Mouse (Mus musculus) CH12.LX (cell line): ENCODE data around the gene Rhpn2. TPM values are rescaled to one million over a fixed set of nuclear protein-coding genes. Genes with fewer than 3 reads are reported as not detected.

ENCODE experiments used
- DNase-seq: peaks from one replicate; pipeline ENCODE4 v3.0.0-alpha.2; 2013; ENCODE audit errors: extremely low read depth
- H3K27ac ChIP-seq: 2 replicates; pipeline ENCODE4 v1.5.1; 2012; ENCODE audit warnings: low read depth, mild to moderate bottlenecking, control low read depth, moderate library complexity; ENCODE audit not compliant: insufficient read depth
- H3K27me3 ChIP-seq: replicated peaks from 2 replicates; pipeline ENCODE3; 2012; ENCODE audit warnings: inconsistent platforms
- H3K36me3 ChIP-seq, 2 experiments: replicated peaks in 1 of 2; 2 replicates each; pipeline versions ENCODE3 to v1.6.1; 2012; ENCODE audit warnings: inconsistent platforms in 1 of 2, low read length in 1 of 2, mild to moderate bottlenecking in 1 of 2, mixed read lengths in 1 of 2, moderate library complexity in 1 of 2; ENCODE audit not compliant: control insufficient read depth in 1 of 2, insufficient read depth in 1 of 2
- H3K4me1 ChIP-seq, 2 experiments: 2 replicates each; pipeline ENCODE4 v1.6.1; 2012; ENCODE audit warnings: inconsistent platforms in 1 of 2, moderate library complexity in 1 of 2; ENCODE audit not compliant: insufficient read depth in 2 of 2, control insufficient read depth in 1 of 2
- H3K4me2 ChIP-seq: 2 replicates; pipeline ENCODE4 v1.6.1; 2012; ENCODE audit warnings: low read depth, mild to moderate bottlenecking, control low read depth; ENCODE audit not compliant: poor library complexity, insufficient read depth, severe bottlenecking
- H3K4me3 ChIP-seq, 3 experiments: fragments of 150-350 bp in 1 of 3; sonication (generic) in 1 of 3; replicated peaks in 1 of 3; 2 replicates each; pipeline versions ENCODE3 to v1.5.1; 2011 to 2012; ENCODE audit warnings: low read depth in 2 of 3, low read length in 2 of 3, mild to moderate bottlenecking in 2 of 3, moderate library complexity in 2 of 3, control low read depth in 1 of 3, improper control_type of control experiment in 1 of 3, inconsistent platforms in 1 of 3, mixed read lengths in 1 of 3; ENCODE audit not compliant: poor library complexity in 1 of 3
- H3K79me2 ChIP-seq: replicated peaks from 2 replicates; pipeline ENCODE4 v1.6.1; 2012; ENCODE audit warnings: mild to moderate bottlenecking, moderate library complexity; ENCODE audit not compliant: control insufficient read depth, poor library complexity, insufficient read depth, severe bottlenecking; ENCODE audit errors: extremely low read depth
- H3K9ac ChIP-seq: 2 replicates; pipeline ENCODE4 v1.6.1; 2012; ENCODE audit warnings: low read depth, mild to moderate bottlenecking, control low read depth, moderate library complexity; ENCODE audit not compliant: insufficient read depth
- H3K9me3 ChIP-seq: replicated peaks from 2 replicates; pipeline ENCODE3; 2012; ENCODE audit warnings: low read length, inconsistent platforms, mixed read lengths
- BHLHE40 ChIP-seq: IDR thresholded peaks from 2 replicates; pipeline ENCODE4 v1.6.1; 2011; ENCODE audit warnings: mild to moderate bottlenecking, low read depth, low read length, improper control_type of control experiment
- CHD1 ChIP-seq: IDR thresholded peaks from 2 replicates; pipeline ENCODE4 v1.6.1; 2012; ENCODE audit warnings: low read depth, low read length, improper control_type of control experiment, inconsistent platforms
- CHD2 ChIP-seq: IDR thresholded peaks from 2 replicates; pipeline ENCODE4 v1.6.1; 2011; ENCODE audit warnings: low read length, improper control_type of control experiment
- HCFC1 ChIP-seq: IDR thresholded peaks from 2 replicates; pipeline ENCODE4 v1.6.1; 2012; ENCODE audit warnings: low read depth, mild to moderate bottlenecking, inconsistent platforms, low read length, improper control_type of control experiment
- IRF4 ChIP-seq: IDR thresholded peaks from 2 replicates; pipeline ENCODE4 v1.6.1; 2014; ENCODE audit warnings: low read depth, mild to moderate bottlenecking, inconsistent platforms, low read length, improper control_type of control experiment
- JUN ChIP-seq: IDR thresholded peaks from 2 replicates; pipeline ENCODE4 v1.6.1; 2011; ENCODE audit warnings: low read depth, mild to moderate bottlenecking, low read length, improper control_type of control experiment, moderate library complexity; ENCODE audit not compliant: insufficient read depth
- MAX ChIP-seq: IDR thresholded peaks from 2 replicates; pipeline ENCODE4 v1.6.1; 2011; ENCODE audit warnings: low read length, improper control_type of control experiment
- MAZ ChIP-seq: IDR thresholded peaks from 2 replicates; pipeline ENCODE4 v1.6.1; 2012; ENCODE audit warnings: low read depth, mild to moderate bottlenecking, inconsistent platforms, low read length, improper control_type of control experiment, moderate library complexity
- MEF2A ChIP-seq: IDR thresholded peaks from 2 replicates; pipeline ENCODE4 v1.6.1; 2014; ENCODE audit warnings: low read depth, mild to moderate bottlenecking, inconsistent platforms, low read length, improper control_type of control experiment, borderline replicate concordance
- MXI1 ChIP-seq: IDR thresholded peaks from 2 replicates; pipeline ENCODE4 v1.6.1; 2011; ENCODE audit warnings: mild to moderate bottlenecking, low read depth, low read length, improper control_type of control experiment
- MYC ChIP-seq: IDR thresholded peaks from 2 replicates; pipeline ENCODE4 v1.6.1; 2011; ENCODE audit warnings: low read depth, mild to moderate bottlenecking, improper control_type of control experiment, low read length
- NRF1 ChIP-seq: IDR thresholded peaks from 2 replicates; pipeline ENCODE4 v1.6.1; 2014; ENCODE audit warnings: low read depth, mild to moderate bottlenecking, inconsistent platforms, low read length, improper control_type of control experiment, moderate library complexity
- PAX5 ChIP-seq: IDR thresholded peaks from 2 replicates; pipeline ENCODE4 v1.6.1; 2012; ENCODE audit warnings: low read length, inconsistent platforms, mixed read lengths
- RAD21 ChIP-seq: IDR thresholded peaks from 2 replicates; pipeline ENCODE4 v1.6.1; 2011; ENCODE audit warnings: low read depth, mild to moderate bottlenecking, low read length, improper control_type of control experiment, moderate library complexity
- RCOR1 ChIP-seq: conservative IDR thresholded peaks from 2 replicates; pipeline ENCODE4 v1.6.1; 2012; ENCODE audit warnings: low read depth, mild to moderate bottlenecking, inconsistent platforms, low read length, improper control_type of control experiment
- SIN3A ChIP-seq: IDR thresholded peaks from 2 replicates; pipeline ENCODE4 v1.6.1; 2012; ENCODE audit warnings: low read length, improper control_type of control experiment, inconsistent platforms
- UBTF ChIP-seq: IDR thresholded peaks from 2 replicates; pipeline ENCODE4 v1.6.1; 2012; ENCODE audit warnings: low read depth, mild to moderate bottlenecking, inconsistent platforms, low read length, improper control_type of control experiment, moderate library complexity
- USF1 ChIP-seq: IDR thresholded peaks from 2 replicates; pipeline ENCODE4 v1.6.1; 2014; ENCODE audit warnings: low read depth, mild to moderate bottlenecking, inconsistent platforms, low read length, improper control_type of control experiment
- ZC3H11A ChIP-seq: IDR thresholded peaks from 2 replicates; pipeline ENCODE4 v1.6.1; 2012; ENCODE audit warnings: low read depth, mild to moderate bottlenecking, inconsistent platforms, low read length, improper control_type of control experiment
- ZMIZ1 ChIP-seq: IDR thresholded peaks from 2 replicates; pipeline ENCODE4 v1.6.1; 2012; ENCODE audit warnings: low read depth, mild to moderate bottlenecking, inconsistent platforms, low read length, improper control_type of control experiment
- dilution Hi-C: fragments of 300-500 bp; cut with MboI; formaldehyde crosslinking; loops from 2 replicates; pipeline ENCODE4 v1.14.3; 2020; ENCODE audit warnings: low sequenced_read_pairs; ENCODE audit not compliant: extremely low pct_unique_long_range_greater_than_20kb, extremely low pct_ligation_motif_present
- in situ Hi-C: fragments of 300-500 bp; cut with MboI; formaldehyde crosslinking; loops from 3 replicates; pipeline ENCODE4 v1.14.3; 2019; ENCODE audit warnings: low sequenced_read_pairs, low pct_ligation_motif_present, low pct_unique_long_range_greater_than_20kb, mixed read lengths
- polyA plus RNA-seq: library from polyadenylated mRNA; unstranded; fragments of >175 nt; gene quantifications from 2 replicates; pipeline ENCODE4 v1.2.1, GENCODE M21; 2012; ENCODE audit warnings: low read depth; ENCODE audit not compliant: insufficient read length
- total RNA-seq, 2 experiments: library from RNA; depleted of rRNA; stranded (reverse); fragments of 300-350 nt in 1 of 2; fragments of >200 nt in 1 of 2; gene quantifications; 2 replicates each; pipeline ENCODE4 v1.2.3; 2012 to 2014

The Rhpn2 gene
- total and polyA plus RNA-seq, 3 experiments: 0.13 to 0.63 (median 0.17) TPM

DNA sequence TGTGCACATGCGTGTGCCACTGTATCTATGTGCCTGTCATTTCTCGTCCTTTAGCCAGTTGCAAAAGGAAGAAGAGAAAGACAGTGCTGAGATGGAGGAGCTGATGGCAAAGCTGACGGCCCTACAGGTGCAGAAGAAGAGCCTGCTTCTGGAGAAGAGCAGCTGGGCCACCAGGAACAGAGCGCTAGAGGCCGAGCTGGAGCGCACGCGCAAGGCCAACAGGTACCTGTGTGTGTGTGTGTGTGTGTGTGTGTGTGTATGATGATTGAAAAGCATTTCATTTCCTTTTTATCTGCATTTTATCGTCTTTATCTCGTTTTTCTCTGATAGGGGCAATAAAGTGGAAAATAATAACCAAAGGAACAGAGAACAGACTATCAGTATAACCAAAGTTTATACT, 94.2 kb downstream of the Rhpn2 start:
- Histone ChIP-seq H3K79me2 (no peaks in the 10 kb centered on the region), H3K27me3 (no peaks in the 10 kb centered on the region), H3K4me2 (no peak overlapping the region), H3K27ac (no peak overlapping the region), H3K9ac (no peak overlapping the region), H3K4me3 (no peak overlapping the region), H3K36me3 (peaks cover 52 to 78% of the 10 kb centered on the region in 2 experiments), H3K4me1 (peaks cover 0 to under 1% of the 10 kb centered on the region in 2 experiments; a peak in 1 of 4 replicates), H3K9me3 (no peaks in the 10 kb centered on the region)
- dilution Hi-C loops (no loop called here), in situ Hi-C loops (no loop called here)
- TF ChIP-seq MYC (no peak), MXI1 (no peak), PAX5 (no peak), NRF1 (no peak), ZMIZ1 (no peak), UBTF (no peak), MAZ (no peak), CHD1 (no peak), ZC3H11A (no peak)
- no peak for DNase-seq

DNA sequence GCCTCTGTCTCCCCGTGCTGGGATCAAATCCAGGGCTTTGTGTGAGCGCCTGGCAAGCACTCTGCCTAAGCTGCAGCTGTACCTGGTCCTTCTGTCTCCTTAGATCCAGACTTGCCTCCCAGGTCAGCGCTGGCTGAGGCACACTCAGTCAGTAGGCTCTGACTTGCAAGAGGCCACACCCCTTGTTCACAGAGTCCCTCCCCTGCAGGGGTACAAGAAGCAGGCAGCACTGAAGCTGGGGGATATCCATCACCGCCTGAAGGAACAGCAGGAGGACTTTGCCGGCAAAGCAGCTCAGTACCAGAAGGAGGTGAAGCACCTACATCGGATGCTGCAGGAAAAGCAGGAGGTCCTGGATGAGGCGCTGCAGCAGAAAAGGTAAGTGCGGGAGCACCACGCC, 101.3 kb downstream of the Rhpn2 start:
- Histone ChIP-seq H3K4me1 (no peaks in the 10 kb centered on the region), H3K27me3 (no peaks in the 10 kb centered on the region), H3K27ac (no peak overlapping the region), H3K4me2 (no peak overlapping the region), H3K9me3 (no peaks in the 10 kb centered on the region), H3K79me2 (no peaks in the 10 kb centered on the region), H3K9ac (no peak overlapping the region), H3K4me3 (no peak overlapping the region), H3K36me3 (peaks cover 58 to 89% of the 10 kb centered on the region in 2 experiments)
- dilution Hi-C loops: no loop called here
- TF ChIP-seq MXI1 (no peak), CHD2 (no peak), SIN3A (no peak), IRF4 (no peak), BHLHE40 (no peak), CHD1 (no peak), JUN (no peak), HCFC1 (no peak), MEF2A (no peak), RAD21 (no peak), RCOR1 (no peak), NRF1 (no peak), MAX (no peak), USF1 (no peak), MAZ (no peak)
- in situ Hi-C loops: no loop called here
- DNase-seq: no peak

Other genes with a start within 250 kb of the Rhpn2 start
- not detected in 2 replicates for gene Cebpa, start 214.9 kb upstream of the Rhpn2 start, total RNA-seq (2012; rRNA removed)
- gene Cebpa, start 214.9 kb upstream of the Rhpn2 start, total RNA-seq (2014; rRNA removed): not detected in 2 replicates
- not detected in 2 replicates for gene Cebpa, start 214.9 kb upstream of the Rhpn2 start, polyA plus RNA-seq
- not detected in 2 replicates for gene Slc7a10, start 147.8 kb upstream of the Rhpn2 start, total RNA-seq (2012; rRNA removed)
- gene Slc7a10, start 147.8 kb upstream of the Rhpn2 start, total RNA-seq (2014; rRNA removed): not detected in 2 replicates
- gene Slc7a10, start 147.8 kb upstream of the Rhpn2 start, polyA plus RNA-seq: not detected in 2 replicates
- gene Lrp3, start 118.7 kb upstream of the Rhpn2 start, total RNA-seq (2012; rRNA removed): not detected in 2 replicates
- not detected in 2 replicates for gene Lrp3, start 118.7 kb upstream of the Rhpn2 start, total RNA-seq (2014; rRNA removed)
- not detected in 2 replicates for gene Lrp3, start 118.7 kb upstream of the Rhpn2 start, polyA plus RNA-seq
- 6.9 and 7.9 TPM in 2 replicates for gene Gpatch1, start 15.7 kb upstream of the Rhpn2 start, total RNA-seq (2012; rRNA removed)
- gene Gpatch1, start 15.7 kb upstream of the Rhpn2 start, total RNA-seq (2014; rRNA removed): 4.2 and 4.3 TPM in 2 replicates
- 13.8 and 14.2 TPM in 2 replicates for gene Gpatch1, start 15.7 kb upstream of the Rhpn2 start, polyA plus RNA-seq
- gene Faap24, start 62.7 kb downstream of the Rhpn2 start, total RNA-seq (2012; rRNA removed): 17.6 and 24.1 TPM in 2 replicates
- gene Faap24, start 62.7 kb downstream of the Rhpn2 start, total RNA-seq (2014; rRNA removed): 20.2 and 23.1 TPM in 2 replicates
- gene Faap24, start 62.7 kb downstream of the Rhpn2 start, polyA plus RNA-seq: 50.7 and 55.1 TPM in 2 replicates
- gene Cep89, start 62.9 kb downstream of the Rhpn2 start, total RNA-seq (2012; rRNA removed): 11.8 and 12.6 TPM in 2 replicates
- gene Cep89, start 62.9 kb downstream of the Rhpn2 start, total RNA-seq (2014; rRNA removed): 5.2 and 6.7 TPM in 2 replicates
- 25.4 and 28.7 TPM in 2 replicates for gene Cep89, start 62.9 kb downstream of the Rhpn2 start, polyA plus RNA-seq
- not detected in 2 replicates for gene Slc7a9, start 114.6 kb downstream of the Rhpn2 start, total RNA-seq (2012; rRNA removed)
- not detected in 2 replicates for gene Slc7a9, start 114.6 kb downstream of the Rhpn2 start, total RNA-seq (2014; rRNA removed)
- gene Slc7a9, start 114.6 kb downstream of the Rhpn2 start, polyA plus RNA-seq: not detected in 2 replicates
- gene Tdrd12, start 203.6 kb downstream of the Rhpn2 start, total RNA-seq (2012; rRNA removed): 0.08 TPM in 1 of 2 replicates, not detected in the other
- gene Tdrd12, start 203.6 kb downstream of the Rhpn2 start, total RNA-seq (2014; rRNA removed): 0.21 TPM in 1 of 2 replicates, not detected in the other
- gene Tdrd12, start 203.6 kb downstream of the Rhpn2 start, polyA plus RNA-seq: 0.19 and 0.42 TPM in 2 replicates
- 29.8 and 35.9 TPM in 2 replicates for gene Nudt19, start 222.1 kb downstream of the Rhpn2 start, total RNA-seq (2012; rRNA removed)
- 128 and 130 TPM in 2 replicates for gene Nudt19, start 222.1 kb downstream of the Rhpn2 start, total RNA-seq (2014; rRNA removed)
- 42.7 and 58.0 TPM in 2 replicates for gene Nudt19, start 222.1 kb downstream of the Rhpn2 start, polyA plus RNA-seq